Mouse (Mus musculus) testis, adult 2 months (tissue): ENCODE data around the gene Lcn8.

Source experiments
- CTCF ChIP-seq: fragments of 200-500 bp; IDR thresholded peaks from 2 replicates; pipeline ENCODE4 v1.5.1; 2012; ENCODE audit warnings: low read depth, mild to moderate bottlenecking, inconsistent platforms, low read length, moderate library complexity; ENCODE audit not compliant: control insufficient read depth, insufficient read depth, insufficient replicate concordance
- POLR2A ChIP-seq: fragments of 200-500 bp; IDR thresholded peaks from 2 replicates; pipeline ENCODE4 v1.6.1; 2012; ENCODE audit warnings: low read depth, mild to moderate bottlenecking, inconsistent platforms, low read length, moderate library complexity; ENCODE audit not compliant: control insufficient read depth

DNA sequence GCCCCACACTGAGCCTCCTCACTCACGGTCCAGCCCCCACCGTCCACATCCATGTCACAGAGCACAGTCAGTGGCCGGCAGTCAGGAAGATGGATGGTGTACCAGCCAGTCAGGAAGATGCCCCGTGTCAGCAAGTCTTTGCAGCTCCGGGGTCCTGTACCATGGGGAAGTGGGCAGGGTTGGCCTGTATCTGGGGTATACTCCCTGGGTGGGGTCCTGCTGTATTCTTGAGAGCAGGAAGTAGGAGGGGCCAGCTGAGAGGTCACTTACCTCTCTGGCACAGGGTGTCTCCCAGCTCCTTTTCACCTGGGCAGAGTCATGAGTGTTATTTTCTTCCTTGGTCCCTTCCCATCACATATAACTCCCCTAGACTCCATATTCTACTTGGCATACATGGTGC lies 26.9 kb upstream of the Lcn8 start:
- TF ChIP-seq CTCF (no peak), POLR2A (no peak)
